Mouse (Mus musculus): ENCODE measurements around the gene A3galt2.

DNA sequence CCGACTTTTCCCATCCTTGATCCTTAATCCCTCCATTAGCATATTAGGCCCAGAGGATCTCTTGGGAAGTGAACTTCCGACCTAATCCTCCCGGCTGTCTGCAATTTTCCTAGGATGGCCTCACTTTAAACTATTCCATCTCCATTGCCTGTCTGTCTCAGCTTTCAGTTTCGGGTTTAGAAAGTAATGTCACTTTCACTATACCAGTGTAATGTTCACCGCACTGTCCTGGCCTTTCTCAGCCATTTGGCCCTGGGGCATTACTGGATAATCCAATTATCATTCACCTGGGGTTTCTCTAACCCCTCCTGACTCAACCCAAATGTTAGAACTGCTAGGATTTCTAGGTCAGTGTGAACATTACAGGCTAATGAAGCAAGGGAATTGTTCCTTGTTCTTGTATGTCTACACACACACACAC, 26.7 kb upstream of the A3galt2 start:
- TF ChIP-seq CTCF (conservative IDR thresholded peaks at IDR 0.05; ENCODE audit: low read length) (no peak), NANOG (IDR thresholded peaks at IDR 0.05; ENCODE audit: borderline replicate concordance, low read length) (no peak)
